Mouse (Mus musculus) kidney, adult 2 months (tissue): ENCODE measurements around the gene Zfp46. TPM values are rescaled to one million over a fixed set of nuclear protein-coding genes. Genes with fewer than 3 reads are reported as not detected.

Experiments
- DNase-seq: peaks from one replicate; pipeline ENCODE4 v3.0.0; 2021
- H3K27ac ChIP-seq: fragments of 200-500 bp; 2 replicates; pipeline ENCODE4 v1.5.1; 2012; ENCODE audit warnings: low read depth, low read length, control low read depth, inconsistent platforms; ENCODE audit not compliant: insufficient read depth
- H3K27me3 ChIP-seq: fragments of 200-500 bp; replicated peaks from 2 replicates; pipeline ENCODE4 v1.6.1; 2012; ENCODE audit warnings: mild to moderate bottlenecking, moderate library complexity, low read length, inconsistent platforms; ENCODE audit not compliant: control insufficient read depth, insufficient read depth
- H3K36me3 ChIP-seq: fragments of 200-500 bp; 2 replicates; pipeline ENCODE4 v1.6.1; 2012; ENCODE audit warnings: mild to moderate bottlenecking, moderate library complexity, low read length, inconsistent platforms; ENCODE audit not compliant: control insufficient read depth, insufficient read depth
- H3K4me1 ChIP-seq: fragments of 200-500 bp; 2 replicates; pipeline ENCODE4 v1.6.1; 2011; ENCODE audit warnings: low read length; ENCODE audit not compliant: control insufficient read depth, insufficient read depth
- H3K4me3 ChIP-seq: fragments of 200-500 bp; 2 replicates; pipeline ENCODE4 v1.5.1; 2011; ENCODE audit warnings: mild to moderate bottlenecking, low read depth, low read length, control low read depth; ENCODE audit not compliant: insufficient read depth
- CTCF ChIP-seq: fragments of 200-500 bp; conservative IDR thresholded peaks from 2 replicates; pipeline ENCODE4 v1.5.1; 2011; ENCODE audit warnings: low read depth, mild to moderate bottlenecking, control low read depth, low read length, moderate library complexity, mixed read lengths; ENCODE audit not compliant: insufficient read depth, insufficient read length
- POLR2A ChIP-seq: fragments of 200-500 bp; IDR thresholded peaks from one replicate; pipeline ENCODE4 v1.6.1; 2011; ENCODE audit warnings: low read depth, low read length, control low read depth
- WGBS: fragments of 180-500 bp; shearing (Covaris S2); methylation state at CpG from one replicate; pipeline ENCODE4 v1.1.7; 2018; 5-methylcytosine and 5-hydroxymethylcytosine counted together
- polyA plus RNA-seq: library from polyadenylated mRNA; depleted of rRNA; stranded (reverse); fragments of >200 nt; gene quantifications from 2 replicates; pipeline ENCODE4 v1.2.3, GENCODE M21; 2012

Zfp46 gene
- polyA plus RNA-seq, 1 experiment, result 10.9 TPM

- peaks cover 4% of the 10 kb centered on the region; the same call in 1 of the 2 replicates for H3K4me1 ChIP-seq
- H3K4me3 ChIP-seq, result no peak overlapping the region
Measured at GRCm38 (mm10) chr4:136283783-136284182, 700 bp upstream of the Zfp46 start.

GRCm38 (mm10) chr4:136284891-136285290, 408 bp downstream of the Zfp46 start:
- TF ChIP-seq POLR2A, result no peak
- no peak for TF ChIP-seq CTCF
- Histone ChIP-seq H3K27me3 (no peaks in the 10 kb centered on the region), H3K27ac (peak overlapping the region; percentile 73), H3K36me3 (peaks cover 2% of the 10 kb centered on the region; the same call in 1 of the 2 replicates), H3K4me3 (peak overlapping the region; percentile 60), H3K4me1 (peaks cover 4% of the 10 kb centered on the region; the same call in 1 of the 2 replicates)
- WGBS, result 26% methylated on average over 6 of the region's 6 CpGs
- no peak for DNase-seq

More at GRCm38 (mm10) chr4:136283783-136284182, 700 bp upstream of the Zfp46 start:
- 64% methylated on average over 2 of the region's 2 CpGs for WGBS
- DNase-seq, result no peak
- H3K27ac ChIP-seq, result no peak overlapping the region
- H3K27me3 ChIP-seq, result no peaks in the 10 kb centered on the region
- TF ChIP-seq CTCF (no peak), POLR2A (no peak)
- H3K36me3 ChIP-seq, result peaks cover 2% of the 10 kb centered on the region; the same call in 1 of the 2 replicates

- peaks cover 4% of the 10 kb centered on the region; the same call in 1 of the 2 replicates for H3K4me1 ChIP-seq
- peak overlapping the region; percentile 81 for H3K27ac ChIP-seq
- H3K36me3 ChIP-seq, result peaks cover 5% of the 10 kb centered on the region
- DNase-seq, result peak; percentile 98
- H3K4me3 ChIP-seq, result peak overlapping the region; percentile 60
- under 1% methylated on average over 25 of the region's 25 CpGs for WGBS
- TF ChIP-seq CTCF (no peak), POLR2A (peak; percentile 19)
- no peaks in the 10 kb centered on the region for H3K27me3 ChIP-seq
Measured at GRCm38 (mm10) chr4:136285348-136285810, 896 bp downstream of the Zfp46 start.

- WGBS, result under 1% methylated on average over 29 of the region's 29 CpGs
- DNase-seq, result peak; percentile 99
- peaks cover 6% of the 10 kb centered on the region for H3K36me3 ChIP-seq
- no peaks in the 10 kb centered on the region for H3K27me3 ChIP-seq
- peak overlapping the region; percentile 84 for H3K4me3 ChIP-seq
- peak overlapping the region; percentile 81 for H3K27ac ChIP-seq
- peaks cover 4% of the 10 kb centered on the region; the same call in 1 of the 2 replicates for H3K4me1 ChIP-seq
- TF ChIP-seq CTCF (no peak), POLR2A (peak; percentile 32)
Measured at GRCm38 (mm10) chr4:136285811-136286371, 1.4 kb downstream of the Zfp46 start.

GRCm38 (mm10) chr4:136289918-136290780, 5.7 kb downstream of the Zfp46 start:
- H3K4me3 ChIP-seq, result no peak overlapping the region
- no peak overlapping the region for H3K27ac ChIP-seq
- H3K4me1 ChIP-seq, result peaks cover under 1% of the 10 kb centered on the region; the same call in 1 of the 2 replicates
- no peak for DNase-seq
- no peak for TF ChIP-seq POLR2A
- no peak for TF ChIP-seq CTCF
- H3K27me3 ChIP-seq, result no peaks in the 10 kb centered on the region
- H3K36me3 ChIP-seq, result peaks cover 13% of the 10 kb centered on the region
- whole genome bisulfite sequencing, result 81% methylated on average over 66 of the region's 66 CpGs

- 81% methylated on average over 39 of the region's 39 CpGs for WGBS
- TF ChIP-seq CTCF, result no peak
- TF ChIP-seq POLR2A, result no peak
- H3K4me1 ChIP-seq, result peaks cover 4% of the 10 kb centered on the region; the same call in 1 of the 2 replicates
- H3K36me3 ChIP-seq, result peaks cover 13% of the 10 kb centered on the region
- no peaks in the 10 kb centered on the region for H3K27me3 ChIP-seq
- no peak overlapping the region for H3K27ac ChIP-seq
- no peak for DNase-seq
- no peak overlapping the region for H3K4me3 ChIP-seq
Measured at GRCm38 (mm10) chr4:136290781-136291595, 6.5 kb downstream of the Zfp46 start.
